Mouse (Mus musculus): ENCODE measurements around the gene Atp5e.

Gene Atp5e

DNA sequence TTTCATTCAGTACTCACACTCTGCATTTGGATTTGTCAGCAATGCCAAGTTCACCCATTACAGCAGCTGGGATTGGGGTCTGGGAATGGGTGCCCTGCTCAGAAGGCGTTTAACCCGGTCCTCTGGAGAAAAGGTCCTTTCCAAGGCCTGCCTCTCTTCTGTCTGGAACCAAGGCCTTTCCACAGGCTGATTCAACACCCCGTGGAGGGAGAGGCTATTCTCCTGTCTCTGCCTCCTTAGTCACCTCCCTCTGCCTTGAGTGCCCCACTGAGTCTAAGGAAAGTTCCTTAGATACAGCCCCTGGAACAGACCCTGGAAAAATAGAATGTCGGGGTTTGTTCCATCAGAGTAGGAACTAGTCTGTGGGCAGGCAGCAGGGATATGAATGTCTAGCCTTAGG lies 15.5 kb downstream of the Atp5e start:
- DNase-seq (ENCODE audit: extremely low read depth, low read depth, low spot score) = no peak

DNA sequence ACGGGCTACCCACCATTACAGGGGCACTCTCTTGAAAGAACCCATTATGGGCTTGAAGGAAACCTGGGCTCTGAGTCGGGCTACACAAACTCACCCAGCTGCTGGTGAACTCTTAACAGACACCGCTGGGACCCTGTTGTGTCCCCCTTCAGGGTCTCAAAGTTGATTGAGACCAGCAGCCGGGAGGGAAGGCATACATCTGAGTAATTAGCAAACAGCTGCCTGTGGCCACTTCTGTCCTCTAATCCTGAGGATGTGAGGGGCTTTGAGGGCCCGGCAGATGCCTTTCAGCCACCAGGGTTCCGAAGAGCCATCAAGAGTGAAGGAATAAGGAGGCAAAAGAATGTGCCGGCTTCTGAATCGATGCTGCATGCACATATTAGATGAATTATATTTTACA lies 17.0 kb downstream of the Atp5e start:
- DNase-seq (ENCODE audit: extremely low read depth, low read depth, low spot score) = no peak

DNA sequence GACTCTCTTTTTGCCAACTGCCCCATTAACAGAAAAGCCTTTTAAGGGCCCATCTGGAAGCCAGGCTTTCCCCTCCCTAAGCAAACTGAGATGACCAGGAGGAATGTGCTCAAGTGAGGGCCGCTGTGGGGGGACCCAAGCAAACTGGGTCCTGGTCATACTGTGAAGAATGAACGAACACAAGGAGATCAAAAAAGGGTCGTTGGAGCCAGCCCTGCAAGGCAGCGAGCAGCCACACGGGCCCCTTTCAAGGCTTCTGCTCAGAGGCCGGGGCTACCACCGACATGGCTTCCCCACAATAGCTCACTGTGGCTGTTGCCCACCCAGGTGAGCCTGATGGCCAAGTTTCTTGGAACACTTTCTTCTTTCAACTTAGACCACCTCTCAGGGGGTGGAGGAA lies 17.4 kb downstream of the Atp5e start:
- no peak for DNase-seq (ENCODE audit: extremely low read depth, low read depth, low spot score)

DNA sequence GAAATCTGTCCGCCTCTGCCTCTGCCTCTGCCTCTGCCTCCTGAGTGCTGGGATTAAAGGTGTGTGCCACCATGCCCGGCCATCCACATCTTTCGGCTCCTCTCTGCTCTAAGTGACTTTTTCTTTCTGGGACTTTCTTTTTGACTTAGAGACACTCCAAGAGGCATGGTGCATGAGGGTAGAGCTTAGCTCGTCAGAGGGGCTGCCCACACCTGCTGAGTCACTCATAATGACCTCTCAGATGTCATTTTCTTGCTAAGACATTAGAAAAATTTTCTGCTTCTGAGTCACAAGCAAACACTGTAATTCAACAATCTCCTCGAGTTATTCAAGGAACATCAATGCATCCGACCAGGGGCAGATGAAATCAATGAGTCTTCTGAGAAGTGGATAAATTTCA lies 18.9 kb downstream of the Atp5e start:
- DNase-seq (ENCODE audit: extremely low read depth, low read depth, low spot score) = no peak

DNA sequence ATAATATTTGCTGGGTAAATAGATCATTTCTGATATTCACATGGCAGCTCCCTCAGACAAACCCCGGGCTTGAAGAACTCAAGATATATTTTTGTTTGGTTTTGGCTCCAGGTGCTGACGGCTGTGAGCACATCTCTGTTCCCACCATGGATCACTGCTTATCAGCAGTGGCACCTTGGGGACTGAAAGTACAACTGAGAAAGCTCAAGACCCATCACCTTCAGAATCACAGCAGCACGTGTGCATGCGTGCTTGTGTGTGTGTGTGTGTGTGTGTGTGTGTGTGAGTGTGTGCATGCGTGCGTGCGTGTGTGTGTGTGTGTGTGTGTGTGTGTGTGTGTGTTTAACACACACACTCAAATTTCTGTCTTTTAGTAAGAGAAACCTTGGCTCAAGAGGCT lies 19.5 kb downstream of the Atp5e start:
- DNase-seq (ENCODE audit: extremely low read depth, low read depth, low spot score) = no peak

- DNase-seq (ENCODE audit: extremely low read depth, low read depth, low spot score) = no peak
Measured at GRCm38 (mm10) chr2:174443046-174443445, 20.9 kb downstream of the Atp5e start.

- no peak for DNase-seq (ENCODE audit: extremely low read depth, low read depth, low spot score)
Measured at GRCm38 (mm10) chr2:174442460-174442859, 21.4 kb downstream of the Atp5e start.

DNA sequence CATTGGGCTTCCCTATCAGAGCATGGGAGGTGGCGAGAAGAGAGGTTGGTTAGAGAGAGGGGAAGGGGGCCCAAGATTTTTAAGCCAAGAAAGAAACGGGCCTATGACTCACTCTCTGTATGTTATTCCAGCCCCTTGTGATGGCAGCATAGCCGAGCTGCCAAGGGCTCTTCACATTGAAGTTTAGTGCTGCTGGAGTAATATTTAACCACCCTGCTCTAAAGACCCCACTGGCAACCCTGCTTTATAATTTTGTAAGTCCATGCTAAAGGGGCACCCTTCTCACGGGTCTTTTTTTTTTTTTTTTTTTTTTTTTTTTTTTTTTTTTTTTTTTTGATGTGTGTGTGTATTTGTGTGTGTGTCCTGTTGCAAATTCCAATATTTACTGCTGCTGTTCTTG lies 22.0 kb downstream of the Atp5e start:
- no peak for DNase-seq (ENCODE audit: extremely low read depth, low read depth, low spot score)

GRCm38 (mm10) chr2:174439961-174440360 lies 23.9 kb downstream of the Atp5e start:
- DNase-seq (ENCODE audit: extremely low read depth, low read depth, low spot score) = no peak

- no peak for DNase-seq (ENCODE audit: extremely low read depth, low read depth, low spot score)
Measured at GRCm38 (mm10) chr2:174439450-174439838, 24.5 kb downstream of the Atp5e start.

- DNase-seq (ENCODE audit: extremely low read depth, low read depth, low spot score) = no peak
Measured at GRCm38 (mm10) chr2:174438737-174439449, 25.0 kb downstream of the Atp5e start, which contains the start of gene Ctsz. Gene Ctsz, minus strand, starts transcription at chr2:174439039.

DNA sequence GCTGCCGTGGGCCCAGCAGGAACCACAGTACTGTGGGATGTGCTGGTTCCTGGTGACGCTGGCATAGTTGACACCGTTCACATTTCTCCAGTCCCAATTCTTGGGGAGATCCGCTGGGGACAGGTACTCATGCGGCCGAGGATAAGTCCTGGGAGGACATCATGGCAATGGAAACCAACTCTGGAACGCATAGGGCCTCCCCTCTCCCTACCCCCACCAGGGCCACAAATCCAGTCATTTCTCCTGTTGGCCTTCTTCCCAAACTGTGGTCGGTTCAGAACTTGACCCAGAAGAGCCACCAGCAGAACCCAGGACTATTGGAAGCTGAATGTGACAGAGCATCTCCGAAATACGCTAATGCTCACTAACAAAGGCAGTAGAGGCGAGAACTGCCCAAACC lies 25.7 kb downstream of the Atp5e start:
- no peak for DNase-seq (ENCODE audit: extremely low read depth, low read depth, low spot score)

DNA sequence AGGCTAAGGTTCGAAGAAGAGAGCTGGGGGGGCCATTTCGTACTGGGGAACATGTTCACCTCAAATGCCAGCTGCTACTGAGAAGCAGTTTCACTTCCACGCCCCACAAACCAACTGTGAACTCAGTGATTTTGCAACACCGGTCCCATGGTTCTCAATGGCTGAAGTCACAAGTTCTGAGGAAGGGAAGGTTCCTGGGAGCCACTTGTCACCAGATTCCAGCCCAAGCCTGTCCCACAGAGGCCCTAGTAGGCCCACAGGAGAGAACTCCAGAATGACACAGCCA lies 26.3 kb downstream of the Atp5e start:
- no peak for DNase-seq (ENCODE audit: extremely low read depth, low read depth, low spot score)

GRCm38 (mm10) chr2:174436916-174437696 lies 26.8 kb downstream of the Atp5e start:
- DNase-seq (ENCODE audit: extremely low read depth, low read depth, low spot score) = no peak

- no peak for DNase-seq (ENCODE audit: extremely low read depth, low read depth, low spot score)
Measured at GRCm38 (mm10) chr2:174436076-174436701, 27.7 kb downstream of the Atp5e start.

GRCm38 (mm10) chr2:174434943-174435342 lies 29.0 kb downstream of the Atp5e start:
- no peak for DNase-seq (ENCODE audit: extremely low read depth, low read depth, low spot score)

DNA sequence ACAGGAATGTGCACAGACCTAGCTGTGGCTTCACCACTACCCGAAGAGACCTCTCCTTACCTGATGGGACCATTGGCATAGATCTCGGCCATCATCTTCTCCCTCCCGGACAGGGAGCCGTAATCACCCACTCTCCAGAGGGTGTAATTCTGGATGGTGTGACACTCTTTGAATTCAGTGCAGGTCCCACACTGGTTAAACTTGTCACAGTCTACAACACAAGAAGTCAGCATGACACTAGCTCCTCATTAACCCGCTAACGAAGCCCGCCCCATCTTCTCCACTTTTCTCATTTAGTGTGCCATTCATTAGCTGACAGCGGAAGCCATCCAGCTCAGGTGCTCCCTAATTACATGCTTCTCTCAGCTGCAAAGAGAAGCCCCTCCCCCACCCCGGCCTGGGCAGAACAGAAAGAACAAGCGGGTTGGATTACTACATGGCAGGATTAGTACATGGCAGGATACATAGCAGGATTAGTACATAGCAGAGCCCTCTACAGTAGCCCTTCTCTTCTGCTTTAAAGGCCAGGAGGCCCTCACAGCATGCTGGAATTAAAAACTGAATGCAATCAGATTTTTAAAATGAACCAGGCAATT lies 34.8 kb downstream of the Atp5e start:
- no peak for DNase-seq (ENCODE audit: extremely low read depth, low read depth, low spot score)

DNA sequence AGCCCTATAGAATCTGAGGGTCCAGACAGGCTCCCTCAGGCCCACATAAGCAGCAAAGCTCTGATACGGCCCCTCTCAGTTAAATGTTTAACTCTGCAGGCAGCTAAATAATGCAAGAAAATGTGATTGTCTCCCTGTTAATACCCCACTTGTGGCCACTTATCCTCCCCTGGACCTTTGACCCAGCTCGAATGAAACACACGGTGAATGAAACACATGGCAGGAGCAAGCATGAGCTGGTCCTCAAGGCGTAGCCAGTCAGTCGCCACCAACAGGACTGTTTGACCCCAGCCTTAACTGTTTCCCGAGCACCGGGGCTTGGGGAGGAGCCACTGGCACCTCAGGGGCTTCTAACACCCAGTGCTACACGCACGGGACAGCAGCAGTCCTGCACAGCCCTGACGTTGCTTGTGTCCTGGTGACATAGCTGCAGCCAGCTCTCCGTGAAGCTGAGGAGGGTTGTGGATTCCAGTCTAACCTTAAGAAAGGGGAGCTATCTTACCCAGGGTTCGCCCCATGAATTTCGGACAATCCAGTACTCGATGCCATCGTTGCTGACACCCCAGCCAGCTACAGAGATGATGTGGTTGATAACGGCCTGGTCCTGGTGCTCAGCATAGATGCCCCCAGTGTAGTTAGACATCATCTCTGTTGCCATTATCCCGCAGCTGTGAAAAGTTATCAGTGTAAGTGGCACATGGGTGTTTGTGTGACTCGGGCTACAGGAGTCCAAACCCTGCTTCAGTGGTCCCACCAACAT lies 35.6 kb downstream of the Atp5e start:
- DNase-seq (ENCODE audit: extremely low read depth, low read depth, low spot score) = no peak

GRCm38 (mm10) chr2:174426856-174427255 lies 37.0 kb downstream of the Atp5e start:
- DNase-seq (ENCODE audit: extremely low read depth, low read depth, low spot score) = no peak

- DNase-seq (ENCODE audit: extremely low read depth, low read depth, low spot score) = no peak
Measured at GRCm38 (mm10) chr2:174424301-174425085, 39.4 kb downstream of the Atp5e start.
